Comparison of ENCODE assay signal across 10 mouse cellular contexts in genomic region chr12:82189715-82190581, GRCm38 (mm10). TPM values are rescaled to one million over a fixed set of nuclear protein-coding genes. Genes with fewer than 3 reads are reported as not detected.
DNase-seq lines count a peak whose midpoint lies in the region; ATAC-seq and TF ChIP-seq lines count a peak whose summit lies in the region.
"Had no signal": no experiment of that assay in that cellular context is flagged by ENCODE, and none has a peak within 500 bp of the region (broad histone marks: within the 10 kb centered on the region; RNA-seq: fewer than 3 reads in every experiment).

No protein-coding gene starts in this region.

- H3K4me2 ChIP-seq in lung, embryonic 15.5 days: peak overlapping the region; percentile 33
- H3K4me2 ChIP-seq in hindbrain, embryonic 11.5 days (replicated peaks; ENCODE audit: low read depth, low read length): no peak overlapping the region
- no peak overlapping the region for H3K4me2 ChIP-seq in midbrain, embryonic 11.5 days
- H3K4me2 ChIP-seq: hindbrain, embryonic 15.5 days; neural tube, embryonic 12.5 days had no signal

- TF ChIP-seq CTCF in lung, adult 2 months (IDR thresholded peaks at IDR 0.05; ENCODE audit: insufficient read depth, low read length): no peak

- H3K27me3 ChIP-seq in lung, embryonic 15.5 days: no peaks in the 10 kb centered on the region
- no peaks in the 10 kb centered on the region for H3K27me3 ChIP-seq in hindbrain, embryonic 11.5 days (ENCODE audit: control insufficient read depth, insufficient read depth, low read length)
- H3K27me3 ChIP-seq in midbrain, embryonic 11.5 days (ENCODE audit: control insufficient read depth, insufficient read depth, low read length): no peaks in the 10 kb centered on the region
- H3K27me3 ChIP-seq: hindbrain, embryonic 15.5 days; neural tube, embryonic 12.5 days had no signal

- peaks cover 74% of the 10 kb centered on the region for H3K4me1 ChIP-seq in lung, embryonic 15.5 days
- peaks cover 31% of the 10 kb centered on the region for H3K4me1 ChIP-seq in lung, adult 2 months (ENCODE audit: control insufficient read depth, insufficient read depth, low read length)
- H3K4me1 ChIP-seq in hindbrain, embryonic 11.5 days (replicated peaks; ENCODE audit: control insufficient read depth, insufficient read depth, low read length): no peaks in the 10 kb centered on the region
- peaks cover 3% of the 10 kb centered on the region; the same call in 1 of the 2 replicates for H3K4me1 ChIP-seq in midbrain, embryonic 11.5 days (ENCODE audit: control insufficient read depth, insufficient read depth, low read length)

- no peak for TF ChIP-seq POLR2A in lung, adult 2 months (IDR thresholded peaks at IDR 0.05; ENCODE audit: borderline replicate concordance, extremely low read depth, low read depth, low read length)

- no peaks in the 10 kb centered on the region for H3K36me3 ChIP-seq in lung, embryonic 15.5 days
- H3K36me3 ChIP-seq in hindbrain, embryonic 11.5 days (ENCODE audit: control insufficient read depth, insufficient read depth, low read length): no peaks in the 10 kb centered on the region
- H3K36me3 ChIP-seq in midbrain, embryonic 11.5 days (ENCODE audit: control insufficient read depth, insufficient read depth, low read length): no peaks in the 10 kb centered on the region
- H3K36me3 ChIP-seq: hindbrain, embryonic 15.5 days; neural tube, embryonic 12.5 days had no signal

- H3K4me3 ChIP-seq in lung, embryonic 15.5 days: no peak overlapping the region
- no peak overlapping the region for H3K4me3 ChIP-seq in lung, adult 2 months (replicated peaks; ENCODE audit: extremely low read depth, low read depth, low read length)
- no peak overlapping the region for H3K4me3 ChIP-seq in hindbrain, embryonic 11.5 days (ENCODE audit: low read depth, low read length)
- no peak overlapping the region for H3K4me3 ChIP-seq in midbrain, embryonic 11.5 days (ENCODE audit: low read depth, low read length)
- H3K4me3 ChIP-seq: hindbrain, embryonic 15.5 days; neural tube, embryonic 12.5 days had no signal

- DNase-seq in lung, adult 2 months: no peak
- DNase-seq in forelimb bud, embryonic 11.5 days (ENCODE audit: low read depth, low spot score): peak; percentile 57
- peak; percentile 62 for DNase-seq in lung, postnatal 36 days
- DNase-seq in thymus, postnatal 25 days: peak; percentile 18
- no peak for DNase-seq in hindbrain, embryonic 11.5 days (ENCODE audit: low spot score)
- no peak for DNase-seq in midbrain, embryonic 11.5 days (ENCODE audit: low spot score, missing footprints)
- DNase-seq in layer of hippocampus, postnatal 10 days (ENCODE audit: low spot score in 2 of 2): no peak

- H3K9ac ChIP-seq in lung, embryonic 15.5 days: no peak overlapping the region
- H3K9ac ChIP-seq in hindbrain, embryonic 11.5 days (ENCODE audit: low read depth, low read length): no peak overlapping the region
- H3K9ac ChIP-seq in midbrain, embryonic 11.5 days (ENCODE audit: low read length): no peak overlapping the region
- H3K9ac ChIP-seq: hindbrain, embryonic 15.5 days; neural tube, embryonic 12.5 days had no signal

- ATAC-seq in lung, embryonic 15.5 days (ENCODE audit: borderline replicate concordance, extremely low read depth, low FRiP score, low TSS enrichment): no peak
- ATAC-seq in hindbrain, embryonic 11.5 days (ENCODE audit: low FRiP score): no peak
- no peak for ATAC-seq in midbrain, embryonic 11.5 days (ENCODE audit: low FRiP score)

- no peaks in the 10 kb centered on the region for H3K9me3 ChIP-seq in lung, embryonic 15.5 days
- no peaks in the 10 kb centered on the region for H3K9me3 ChIP-seq in hindbrain, embryonic 11.5 days (ENCODE audit: control insufficient read depth, low read length)
- H3K9me3 ChIP-seq in midbrain, embryonic 11.5 days (ENCODE audit: control insufficient read depth, low read length): no peaks in the 10 kb centered on the region
- H3K9me3 ChIP-seq: hindbrain, embryonic 15.5 days; neural tube, embryonic 12.5 days had no signal

- H3K27ac ChIP-seq in lung, embryonic 15.5 days: peak overlapping the region; percentile 76
- no peak overlapping the region for H3K27ac ChIP-seq in hindbrain, embryonic 11.5 days (ENCODE audit: low read depth, low read length)
- H3K27ac ChIP-seq in midbrain, embryonic 11.5 days (ENCODE audit: low read depth, low read length): no peak overlapping the region
- H3K27ac ChIP-seq: hindbrain, embryonic 15.5 days; neural tube, embryonic 12.5 days had no signal

- 46% methylated on average over 16 of the region's 16 CpGs for WGBS in lung, embryonic 15.5 days
- 66% methylated on average over 16 of the region's 16 CpGs for WGBS in lung, adult 2 months
- 87% methylated on average over 16 of the region's 16 CpGs for WGBS in hindbrain, embryonic 11.5 days
- 88% methylated on average over 16 of the region's 16 CpGs for WGBS in midbrain, embryonic 11.5 days

RNA-seq across cellular contexts. Expression of gene Sipa1l1, which starts 20.8 kb away (rescaled TPM):
- polyA plus RNA-seq in lung, embryonic 15.5 days (2015; fragmentation: Nextera tagmentation; extraction: Ambion mirVana): 24.2 and 29.4 TPM in 2 replicates
- polyA plus RNA-seq in lung, adult 2 months (2012; rRNA removed): 25.3 and 26.9 TPM in 2 replicates
- 22.1 and 30.8 TPM in 2 replicates for polyA plus RNA-seq in hindbrain, embryonic 11.5 days (2014; fragmentation: Nextera tagmentation; extraction: Ambion mirVana)
- polyA plus RNA-seq in midbrain, embryonic 11.5 days (2014; fragmentation: Nextera tagmentation; extraction: Ambion mirVana): 24.1 and 25.6 TPM in 2 replicates
- total RNA-seq in layer of hippocampus, postnatal 10 days (2021): 100 to 1,000 TPM; 140 to 146 TPM

Comparison
In these comparisons a context has a peak if more than half of its experiments do, and no peak if none do; other contexts are left out.
1. DNase-seq: peak in forelimb bud, embryonic 11.5 days (single experiment), lung, postnatal 36 days (single experiment) and thymus, postnatal 25 days (single experiment); none in lung, adult 2 months (single experiment), hindbrain, embryonic 11.5 days (single experiment), midbrain, embryonic 11.5 days (single experiment) and layer of hippocampus, postnatal 10 days (0 of 2).